Mouse (Mus musculus) urinary bladder, postnatal 14 days (tissue): ENCODE results near the gene Msantd4.
"Not testable (repeated sequence)": the region's sequence is repeated elsewhere in the genome, so short reads cannot be mapped to it uniquely, and the experiment has no call there.

Source experiments
- DNase-seq: peaks from one replicate; pipeline ENCODE4 v3.0.0; 2021; ENCODE audit warnings: low spot score

Msantd4 gene

DNA sequence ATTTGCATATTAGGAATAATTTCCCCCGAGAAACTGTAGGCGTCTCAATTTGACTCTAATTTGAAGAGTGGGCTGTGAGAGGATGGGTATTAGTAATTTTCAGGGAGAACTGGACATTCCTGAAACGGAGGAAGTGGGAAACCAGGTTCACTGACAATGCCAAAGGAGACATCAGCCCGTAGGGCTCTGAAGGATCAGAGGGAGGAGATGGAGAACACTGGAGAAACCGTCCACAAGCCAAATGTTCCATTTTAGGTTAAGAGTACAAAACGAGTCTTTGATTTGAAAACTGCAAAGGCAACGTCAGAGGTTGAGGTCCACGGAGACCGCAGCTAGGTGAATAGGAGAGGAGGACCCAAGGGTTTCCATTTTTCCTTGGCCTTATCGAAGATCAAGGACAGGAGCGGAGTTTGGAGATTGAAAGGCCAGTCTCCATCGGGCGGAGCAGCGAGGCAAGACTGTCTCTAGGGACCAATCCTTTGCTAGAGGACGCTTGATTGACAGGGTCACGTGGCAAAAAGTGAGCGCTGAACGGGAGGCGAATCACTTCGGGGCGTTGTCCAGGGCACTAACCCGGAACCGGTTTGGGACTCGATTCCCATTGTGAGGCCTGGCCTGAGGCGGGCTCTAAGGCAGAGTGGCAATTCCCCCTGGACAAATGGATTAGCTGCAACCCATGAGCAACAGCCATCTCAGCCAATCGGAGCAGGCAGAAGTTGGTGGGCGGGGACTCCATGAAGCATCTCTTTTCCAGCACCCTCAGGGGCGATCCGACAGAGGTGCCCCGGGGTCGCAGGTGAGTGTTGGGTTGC lies at the start of gene Msantd4:
Gene Msantd4, plus strand, starts transcription at position 735 of the 812 bp plus-strand sequence.
- peak; percentile 98 for DNase-seq

DNA sequence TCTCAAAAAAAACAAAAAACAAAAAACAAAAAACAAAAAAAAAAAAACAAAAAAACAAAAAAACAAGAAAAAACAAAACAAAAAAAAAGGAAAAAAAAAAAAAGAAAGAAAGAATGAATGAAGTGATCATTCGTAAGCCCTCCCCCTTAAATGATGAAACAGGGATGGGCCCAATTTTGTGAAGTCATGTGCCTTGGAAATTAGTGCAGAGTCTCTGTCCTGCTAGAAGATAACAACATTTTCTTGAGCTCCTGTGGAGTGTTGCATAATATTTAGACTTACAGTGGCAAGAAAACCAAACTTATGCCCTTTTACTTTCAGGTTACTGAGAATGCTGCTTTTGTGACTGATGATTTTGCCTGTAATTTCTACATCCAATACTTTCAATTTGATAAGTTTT lies 23.2 kb upstream of the Msantd4 start:
- DNase-seq: no peak

DNA sequence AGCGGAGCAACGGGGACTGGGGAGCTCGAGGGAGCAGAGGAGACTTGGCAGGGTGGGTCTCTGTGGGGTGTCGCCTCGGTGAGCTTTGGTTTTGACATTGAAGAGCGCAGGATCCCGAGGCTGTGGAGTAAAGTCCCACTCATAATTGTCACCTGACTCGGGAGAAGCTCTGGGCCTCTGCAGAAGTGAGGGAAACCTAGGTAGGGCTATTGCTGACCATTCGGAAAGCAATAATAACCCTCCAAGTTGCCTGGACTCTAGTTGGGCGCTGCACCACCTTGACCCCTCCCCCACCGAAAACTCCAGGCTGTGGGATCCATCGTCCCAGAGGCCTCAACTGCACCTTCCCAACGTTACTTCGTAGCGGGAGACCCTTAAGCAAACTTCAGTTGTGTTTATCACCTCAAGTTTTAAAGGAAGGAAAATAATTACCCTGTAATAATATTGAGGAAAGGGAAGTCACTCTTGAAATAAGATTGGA lies 318 bp downstream of the Msantd4 start:
- no peak for DNase-seq

DNA sequence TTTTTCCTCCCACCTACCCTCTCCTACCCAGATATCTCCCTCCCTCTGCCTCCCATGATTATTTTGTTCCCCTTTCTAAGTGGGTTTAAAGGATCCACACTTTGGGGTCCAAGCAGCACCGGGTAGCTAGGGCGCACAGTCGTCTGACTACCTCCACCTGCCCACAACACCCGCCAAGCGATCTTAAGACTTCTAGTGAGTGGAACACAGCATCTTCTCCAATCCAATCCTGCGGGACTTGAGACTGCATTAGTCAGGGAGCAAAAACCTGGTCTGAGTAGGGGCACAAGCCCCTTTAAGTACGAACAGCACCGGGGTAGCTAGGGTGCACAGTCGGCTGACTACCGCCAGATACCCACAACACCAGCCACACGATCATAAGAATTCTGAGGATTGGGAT lies 24.4 kb downstream of the Msantd4 start:
- DNase-seq: not testable (repeated sequence)
